Mouse (Mus musculus): ENCODE measurements at regions not wholly inside any gene's neighbourhood (a gene's known extent, or its start where the extent isn't known, plus 50 kb on each side); places are given as distances from the start of the nearest gene placed in this dataset.

DNA sequence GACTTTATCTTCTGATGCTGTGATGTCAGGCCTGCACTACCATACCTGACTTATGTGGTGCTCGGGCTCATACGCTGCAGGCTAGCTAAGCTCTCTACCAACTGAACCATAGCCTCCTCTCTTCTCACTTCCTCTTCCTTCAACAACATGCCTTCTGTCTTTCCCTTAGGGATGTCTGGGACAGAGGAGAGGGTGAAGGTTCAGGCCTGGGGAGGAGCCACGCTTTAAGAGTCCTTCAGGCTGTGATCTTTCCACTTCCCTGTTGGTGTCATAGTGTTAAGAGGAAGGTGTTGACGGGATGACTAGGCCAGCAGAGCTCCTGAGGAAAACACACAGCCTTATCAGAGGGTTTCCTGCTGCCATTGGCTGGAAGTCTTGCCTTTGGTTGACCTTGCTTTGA lies 188.8 kb upstream of the Jade1 start:
- no peak for TF ChIP-seq CTCF (IDR thresholded peaks at IDR 0.05; ENCODE audit: insufficient read depth, low read depth, low read length)
- TF ChIP-seq POLR2A (IDR thresholded peaks at IDR 0.05; ENCODE audit: insufficient read depth, low read depth, low read length): no peak
